Mouse (Mus musculus) liver, adult 2 months (tissue): ENCODE data around the gene Rpgrip1l.

Source experiments
- CTCF ChIP-seq: fragments of 200-500 bp; IDR thresholded peaks from 2 replicates; pipeline ENCODE4 v1.5.1; 2011; ENCODE audit warnings: low read depth, low read length, control low read depth
- POLR2A ChIP-seq: fragments of 200-500 bp; IDR thresholded peaks from 2 replicates; pipeline ENCODE4 v1.6.1; 2011; ENCODE audit warnings: low read length, control low read depth; ENCODE audit not compliant: insufficient read depth; ENCODE audit errors: extremely low read depth

DNA sequence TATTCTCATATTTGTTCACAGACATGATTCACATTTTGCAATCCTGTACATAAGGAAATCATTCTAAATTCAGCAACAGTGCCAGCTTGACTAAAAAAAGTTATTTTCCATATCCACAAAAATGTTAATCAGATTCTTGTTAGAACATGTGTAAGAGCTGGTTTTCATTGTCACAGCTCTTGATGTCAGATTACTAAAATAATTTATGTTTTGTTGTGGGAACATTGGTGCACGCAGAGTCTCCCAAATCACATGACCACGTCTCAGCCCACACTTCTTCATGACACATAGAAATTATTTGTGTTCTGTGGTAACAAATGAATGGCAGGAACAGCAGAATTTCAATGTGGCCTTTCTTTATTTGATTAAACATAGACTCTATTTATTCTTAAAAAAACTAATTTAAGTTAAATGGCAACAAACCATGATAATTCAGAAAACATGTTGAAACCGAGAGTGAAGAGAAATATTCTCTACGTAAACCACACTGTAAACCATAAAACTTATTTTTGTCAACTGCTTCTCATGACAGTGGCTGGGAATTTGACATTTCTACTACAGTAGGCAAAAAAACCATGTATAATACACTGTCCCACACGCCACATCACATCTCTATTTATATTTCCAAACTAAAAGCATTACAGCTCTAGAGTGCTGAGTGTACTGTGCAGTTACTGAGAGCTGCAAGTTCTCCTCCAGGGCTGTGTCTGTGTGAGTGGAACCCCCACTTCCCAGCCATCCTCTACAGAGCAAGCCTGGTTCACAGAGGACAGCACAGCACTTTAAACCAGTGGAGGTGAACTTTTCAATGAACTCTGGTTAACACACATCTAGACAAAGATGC is 95.8 kb downstream of the Rpgrip1l start:
- no peak for TF ChIP-seq CTCF
- TF ChIP-seq POLR2A: no peak
